Mouse (Mus musculus): Measurements from ENCODE around the gene Dtymk.

Dtymk gene

GRCm38 (mm10) chr1:93801741-93802238, at the start of gene Dtymk:
Gene Dtymk (minus strand): TSS chr1:93801934.
- peak; percentile 48; the same call in 1 of the 2 replicates for TF ChIP-seq GATA4 (IDR thresholded peaks at IDR 0.05; ENCODE audit: insufficient replicate concordance, low read length)

- no peak for TF ChIP-seq GATA4 (IDR thresholded peaks at IDR 0.05; ENCODE audit: insufficient replicate concordance, low read length)
Observed at GRCm38 (mm10) chr1:93837335-93837734, 35.6 kb upstream of the Dtymk start.

DNA sequence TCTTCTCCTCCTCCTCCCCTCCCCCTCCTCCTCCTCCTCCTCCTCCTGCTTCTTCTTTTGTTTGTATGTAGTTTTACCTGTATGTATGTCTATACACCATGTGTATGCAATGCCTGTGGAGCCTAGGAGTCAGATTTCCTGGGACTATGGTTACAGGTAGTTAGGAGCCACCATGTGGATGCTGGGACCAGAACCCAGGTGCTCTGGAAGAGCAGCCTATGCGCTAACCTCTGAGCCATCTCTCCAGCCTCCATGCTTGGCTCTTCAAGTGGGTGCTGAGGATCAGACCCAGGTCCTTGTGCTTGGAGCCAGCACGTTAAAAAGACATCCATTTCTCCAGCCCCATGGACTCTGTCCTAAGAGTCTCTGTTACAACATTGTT, 34.8 kb upstream of the Dtymk start:
- no peak for TF ChIP-seq GATA4 (IDR thresholded peaks at IDR 0.05; ENCODE audit: insufficient replicate concordance, low read length)

- TF ChIP-seq GATA4 (IDR thresholded peaks at IDR 0.05; ENCODE audit: insufficient replicate concordance, low read length) = no peak
Observed at GRCm38 (mm10) chr1:93835876-93836531, 34.3 kb upstream of the Dtymk start.

- no peak for TF ChIP-seq GATA4 (IDR thresholded peaks at IDR 0.05; ENCODE audit: insufficient replicate concordance, low read length)
Observed at GRCm38 (mm10) chr1:93835211-93835610, 33.5 kb upstream of the Dtymk start.

- TF ChIP-seq GATA4 (IDR thresholded peaks at IDR 0.05; ENCODE audit: insufficient replicate concordance, low read length) = no peak
Observed at GRCm38 (mm10) chr1:93834671-93835150, 33.0 kb upstream of the Dtymk start.

DNA sequence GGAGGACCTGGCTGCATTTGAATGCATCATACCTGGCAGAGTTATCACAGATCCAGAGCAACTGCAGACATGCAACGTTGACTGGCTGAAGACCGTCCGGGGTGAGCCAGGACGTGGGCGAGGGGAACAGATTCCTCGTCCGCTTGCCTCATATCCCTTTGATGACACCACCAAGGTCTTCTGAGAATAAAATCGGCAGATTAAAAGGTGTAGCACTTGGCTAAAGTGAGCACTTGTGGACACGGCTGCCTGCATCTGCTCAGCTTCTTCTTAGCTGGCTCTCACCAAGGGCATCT, 24.8 kb upstream of the Dtymk start:
- TF ChIP-seq GATA4 (IDR thresholded peaks at IDR 0.05; ENCODE audit: insufficient replicate concordance, low read length) = no peak

DNA sequence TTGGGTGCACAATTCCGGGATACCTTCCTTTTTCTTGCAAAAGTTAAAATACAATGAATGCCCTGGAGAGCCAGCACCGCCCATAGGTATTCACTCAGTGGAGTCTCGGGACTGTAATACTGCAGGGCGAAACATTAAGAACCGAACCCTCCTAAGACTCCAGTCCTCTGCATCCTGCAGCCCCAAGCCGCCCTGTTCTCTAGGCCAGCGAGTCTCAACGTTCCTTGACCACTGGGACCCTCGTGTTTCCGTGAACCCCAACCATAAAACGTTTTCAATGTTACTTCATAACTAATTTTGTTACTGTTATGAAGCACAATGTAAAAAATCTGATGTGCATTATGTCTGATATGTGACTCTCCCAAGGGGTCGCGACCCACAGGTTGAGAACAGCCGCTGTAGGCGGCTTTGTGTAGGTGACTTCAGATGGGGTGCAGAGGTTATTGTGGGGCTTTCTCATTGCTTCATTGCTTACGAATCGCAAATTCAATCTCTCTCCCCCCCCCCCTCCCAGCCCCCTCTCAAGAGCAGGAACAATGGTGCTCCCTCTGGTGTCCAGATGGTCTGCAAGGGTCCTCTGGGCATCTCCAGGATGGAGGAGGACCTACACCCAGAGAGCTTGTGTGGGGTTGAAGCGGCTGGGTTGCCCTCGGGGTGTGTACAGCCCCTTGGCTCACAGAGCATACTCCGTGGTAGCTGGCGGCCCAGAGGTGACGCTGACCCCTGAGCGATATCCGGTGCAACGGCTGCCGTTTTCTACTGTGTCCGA, 24.2 kb upstream of the Dtymk start:
- no peak for TF ChIP-seq GATA4 (IDR thresholded peaks at IDR 0.05; ENCODE audit: insufficient replicate concordance, low read length)

DNA sequence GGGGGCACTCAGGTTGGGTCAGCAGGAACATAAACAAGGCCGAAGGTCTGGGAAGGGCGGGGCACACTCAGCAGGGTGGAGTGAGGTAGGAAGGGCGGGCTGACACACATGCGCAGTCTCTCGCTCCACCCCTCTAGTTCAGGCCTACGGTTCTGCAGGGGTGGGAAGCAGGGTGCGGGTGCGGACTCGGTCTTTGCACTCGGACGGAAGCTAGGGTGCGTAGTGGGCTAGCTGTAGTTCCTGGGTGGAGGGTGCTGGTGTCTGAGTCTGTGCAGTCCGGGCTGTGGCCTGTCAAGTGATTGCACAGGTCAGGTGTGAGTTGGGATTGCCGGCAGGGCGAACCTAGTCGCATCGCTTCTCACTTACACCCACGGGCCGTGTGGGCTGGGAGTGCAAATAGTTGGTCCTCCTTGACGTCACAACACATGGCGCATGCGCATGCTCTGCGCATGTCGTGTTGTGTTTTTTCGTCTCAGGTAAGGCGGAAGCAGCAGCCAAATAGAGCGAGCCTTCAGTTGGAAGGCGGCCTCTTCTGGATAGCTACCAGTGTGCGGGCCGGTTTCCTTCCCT, 23.5 kb upstream of the Dtymk start:
- TF ChIP-seq GATA4 (IDR thresholded peaks at IDR 0.05; ENCODE audit: insufficient replicate concordance, low read length) = no peak

DNA sequence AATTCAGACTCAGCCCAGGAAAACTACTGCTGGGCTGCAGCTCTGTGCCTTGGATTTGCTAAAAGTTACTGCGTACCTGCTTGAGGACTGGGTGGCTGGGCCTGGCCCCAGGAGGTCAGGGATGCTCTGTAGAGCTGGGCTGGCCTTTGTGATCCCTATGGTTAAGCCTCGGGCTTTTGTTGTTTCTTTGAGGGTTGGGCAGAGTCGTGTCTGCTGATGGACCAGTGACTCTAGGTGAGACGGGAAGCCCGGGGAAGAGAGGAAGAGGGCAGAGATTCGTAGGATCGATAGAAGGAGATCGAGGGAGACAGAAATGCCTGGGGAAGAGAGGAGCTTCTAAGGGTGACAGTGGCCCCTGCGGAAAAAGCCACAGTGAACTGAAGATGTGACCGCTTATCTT, 22.9 kb upstream of the Dtymk start, which contains the start of gene D2hgdh:
TSS of gene D2hgdh (plus strand) at position 301 of the 400 bp plus-strand sequence.
- no peak for TF ChIP-seq GATA4 (IDR thresholded peaks at IDR 0.05; ENCODE audit: insufficient replicate concordance, low read length)

DNA sequence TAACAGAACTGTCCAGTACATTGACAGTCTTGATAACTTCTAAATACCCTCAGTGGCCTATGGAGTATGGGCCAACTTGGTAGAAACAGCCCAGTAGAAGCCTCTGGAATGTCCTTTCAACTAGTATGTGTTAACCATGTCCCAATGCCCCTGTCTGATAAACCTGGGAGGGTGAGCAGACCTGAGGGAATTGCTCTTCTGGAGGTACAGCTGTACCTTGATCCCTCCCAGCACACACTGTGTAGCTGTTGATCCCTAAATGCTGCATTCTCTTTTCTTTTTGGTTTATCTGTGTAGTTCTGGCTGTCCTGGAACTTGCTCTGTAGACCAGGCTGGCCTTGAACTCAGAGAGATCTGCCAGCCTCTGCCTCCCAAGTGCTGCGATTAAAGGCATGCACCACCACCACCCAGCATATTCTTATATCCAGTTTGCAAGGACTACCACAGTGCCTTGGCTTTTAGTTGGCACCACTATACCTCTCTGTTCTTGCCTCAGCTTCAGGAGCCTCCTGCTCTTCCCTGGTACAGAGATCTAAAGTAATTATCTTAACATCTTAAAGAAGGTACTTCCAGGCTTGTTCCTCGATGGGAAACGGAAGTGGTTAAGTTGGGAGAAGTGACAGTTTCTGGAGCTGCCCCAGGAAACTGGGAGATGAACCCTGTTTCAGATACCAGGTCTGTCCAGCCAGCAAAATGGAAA, 22.2 kb upstream of the Dtymk start:
- TF ChIP-seq GATA4 (IDR thresholded peaks at IDR 0.05; ENCODE audit: insufficient replicate concordance, low read length) = no peak

- no peak for TF ChIP-seq GATA4 (IDR thresholded peaks at IDR 0.05; ENCODE audit: insufficient replicate concordance, low read length)
Observed at GRCm38 (mm10) chr1:93818722-93819121, 17.0 kb upstream of the Dtymk start.

DNA sequence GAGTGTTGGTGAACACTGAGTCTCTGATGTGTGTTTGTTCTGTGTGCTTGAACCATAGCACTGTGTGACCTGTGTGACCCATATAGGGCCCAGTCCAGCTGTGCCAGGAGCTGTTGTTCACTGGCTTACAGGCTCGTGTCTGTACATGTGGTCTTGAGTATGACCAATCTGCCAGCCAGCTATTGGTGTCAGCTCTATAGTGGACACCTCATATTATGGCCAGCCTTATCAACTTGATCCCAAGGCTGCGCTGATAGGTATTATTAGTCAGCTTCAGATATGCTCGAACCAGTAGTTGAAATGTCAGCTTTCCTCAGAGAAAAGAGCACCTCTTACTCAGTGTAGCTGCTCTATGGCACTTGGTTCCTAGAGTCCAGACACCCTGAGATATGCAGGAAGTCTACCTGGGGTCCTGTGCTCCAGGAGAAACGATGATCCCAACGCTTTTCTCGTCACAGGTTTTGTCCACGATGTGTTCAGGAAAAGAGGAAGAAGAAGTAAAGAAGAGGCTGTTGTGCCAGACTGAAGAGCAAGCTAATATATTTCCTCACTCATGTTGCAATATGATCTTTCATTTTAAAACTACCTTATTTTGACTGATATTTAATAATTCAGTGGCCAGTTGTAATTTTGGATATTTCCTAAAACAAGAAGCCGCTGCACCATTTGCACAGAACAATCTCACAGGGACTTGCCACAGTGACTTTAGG, 16.2 kb upstream of the Dtymk start:
- no peak for TF ChIP-seq GATA4 (IDR thresholded peaks at IDR 0.05; ENCODE audit: insufficient replicate concordance, low read length)

GRCm38 (mm10) chr1:93811495-93812039, 9.8 kb upstream of the Dtymk start:
- TF ChIP-seq GATA4 (IDR thresholded peaks at IDR 0.05; ENCODE audit: insufficient replicate concordance, low read length) = no peak

DNA sequence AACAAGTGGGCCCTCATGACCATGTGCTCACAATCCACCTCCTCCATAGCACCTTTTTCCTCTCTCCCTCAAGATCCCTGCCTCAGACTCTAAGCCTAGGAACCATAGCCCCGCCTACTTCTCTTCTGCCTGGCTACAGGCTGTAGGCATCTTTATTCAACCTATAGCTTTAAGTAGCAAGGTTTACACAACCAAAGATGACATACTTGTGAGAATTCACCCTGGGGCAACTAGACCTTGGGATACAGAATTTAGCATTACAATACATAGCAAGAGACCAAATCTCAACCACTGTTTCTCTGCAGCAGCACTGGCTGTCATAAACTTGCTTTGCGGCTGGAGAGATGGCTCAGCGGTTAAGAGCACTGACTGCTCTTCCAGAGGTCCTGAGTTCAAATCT, 8.3 kb upstream of the Dtymk start:
- TF ChIP-seq GATA4 (IDR thresholded peaks at IDR 0.05; ENCODE audit: insufficient replicate concordance, low read length) = no peak

Measured in liver, adult (tissue).